Mouse (Mus musculus) CH12.LX (cell line): ENCODE data around the gene Arsb. TPM values are rescaled to one million over a fixed set of nuclear protein-coding genes. Genes with fewer than 3 reads are reported as not detected.

ENCODE experiments used
- DNase-seq: peaks from one replicate; pipeline ENCODE4 v3.0.0-alpha.2; 2013; ENCODE audit errors: extremely low read depth
- H3K27ac ChIP-seq: 2 replicates; pipeline ENCODE4 v1.5.1; 2012; ENCODE audit warnings: low read depth, mild to moderate bottlenecking, control low read depth, moderate library complexity; ENCODE audit not compliant: insufficient read depth
- H3K27me3 ChIP-seq: replicated peaks from 2 replicates; pipeline ENCODE3; 2012; ENCODE audit warnings: inconsistent platforms
- H3K36me3 ChIP-seq, 2 experiments: replicated peaks in 1 of 2; 2 replicates each; pipeline versions ENCODE3 to v1.6.1; 2012; ENCODE audit warnings: inconsistent platforms in 1 of 2, low read length in 1 of 2, mild to moderate bottlenecking in 1 of 2, mixed read lengths in 1 of 2, moderate library complexity in 1 of 2; ENCODE audit not compliant: control insufficient read depth in 1 of 2, insufficient read depth in 1 of 2
- H3K4me1 ChIP-seq, 2 experiments: 2 replicates each; pipeline ENCODE4 v1.6.1; 2012; ENCODE audit warnings: inconsistent platforms in 1 of 2, moderate library complexity in 1 of 2; ENCODE audit not compliant: insufficient read depth in 2 of 2, control insufficient read depth in 1 of 2
- H3K4me2 ChIP-seq: 2 replicates; pipeline ENCODE4 v1.6.1; 2012; ENCODE audit warnings: low read depth, mild to moderate bottlenecking, control low read depth; ENCODE audit not compliant: poor library complexity, insufficient read depth, severe bottlenecking
- H3K4me3 ChIP-seq, 3 experiments: fragments of 150-350 bp in 1 of 3; sonication (generic) in 1 of 3; replicated peaks in 1 of 3; 2 replicates each; pipeline versions ENCODE3 to v1.5.1; 2011 to 2012; ENCODE audit warnings: low read depth in 2 of 3, low read length in 2 of 3, mild to moderate bottlenecking in 2 of 3, moderate library complexity in 2 of 3, control low read depth in 1 of 3, improper control_type of control experiment in 1 of 3, inconsistent platforms in 1 of 3, mixed read lengths in 1 of 3; ENCODE audit not compliant: poor library complexity in 1 of 3
- H3K79me2 ChIP-seq: replicated peaks from 2 replicates; pipeline ENCODE4 v1.6.1; 2012; ENCODE audit warnings: mild to moderate bottlenecking, moderate library complexity; ENCODE audit not compliant: control insufficient read depth, poor library complexity, insufficient read depth, severe bottlenecking; ENCODE audit errors: extremely low read depth
- H3K9ac ChIP-seq: 2 replicates; pipeline ENCODE4 v1.6.1; 2012; ENCODE audit warnings: low read depth, mild to moderate bottlenecking, control low read depth, moderate library complexity; ENCODE audit not compliant: insufficient read depth
- H3K9me3 ChIP-seq: replicated peaks from 2 replicates; pipeline ENCODE3; 2012; ENCODE audit warnings: low read length, inconsistent platforms, mixed read lengths
- CHD1 ChIP-seq: IDR thresholded peaks from 2 replicates; pipeline ENCODE4 v1.6.1; 2012; ENCODE audit warnings: low read depth, low read length, improper control_type of control experiment, inconsistent platforms
- E2F4 ChIP-seq: IDR thresholded peaks from 2 replicates; pipeline ENCODE4 v1.6.1; 2011; ENCODE audit warnings: low read depth, low read length, improper control_type of control experiment; ENCODE audit not compliant: insufficient replicate concordance
- EP300 ChIP-seq: IDR thresholded peaks from 2 replicates; pipeline ENCODE4 v1.6.1; 2011; ENCODE audit warnings: low read length, improper control_type of control experiment
- IRF4 ChIP-seq: IDR thresholded peaks from 2 replicates; pipeline ENCODE4 v1.6.1; 2014; ENCODE audit warnings: low read depth, mild to moderate bottlenecking, inconsistent platforms, low read length, improper control_type of control experiment
- JUN ChIP-seq: IDR thresholded peaks from 2 replicates; pipeline ENCODE4 v1.6.1; 2011; ENCODE audit warnings: low read depth, mild to moderate bottlenecking, low read length, improper control_type of control experiment, moderate library complexity; ENCODE audit not compliant: insufficient read depth
- MAX ChIP-seq: IDR thresholded peaks from 2 replicates; pipeline ENCODE4 v1.6.1; 2011; ENCODE audit warnings: low read length, improper control_type of control experiment
- PAX5 ChIP-seq: IDR thresholded peaks from 2 replicates; pipeline ENCODE4 v1.6.1; 2012; ENCODE audit warnings: low read length, inconsistent platforms, mixed read lengths
- POLR2AphosphoS2 ChIP-seq: IDR thresholded peaks from 2 replicates; pipeline ENCODE4 v1.6.1; 2011; ENCODE audit warnings: low read depth, low read length, improper control_type of control experiment
- ZNF384 ChIP-seq: IDR thresholded peaks from 2 replicates; pipeline ENCODE4 v1.6.1; 2012; ENCODE audit warnings: low read depth, low read length, improper control_type of control experiment, inconsistent platforms
- dilution Hi-C: fragments of 300-500 bp; cut with MboI; formaldehyde crosslinking; loops from 2 replicates; pipeline ENCODE4 v1.14.3; 2020; ENCODE audit warnings: low sequenced_read_pairs; ENCODE audit not compliant: extremely low pct_unique_long_range_greater_than_20kb, extremely low pct_ligation_motif_present
- in situ Hi-C: fragments of 300-500 bp; cut with MboI; formaldehyde crosslinking; loops from 3 replicates; pipeline ENCODE4 v1.14.3; 2019; ENCODE audit warnings: low sequenced_read_pairs, low pct_ligation_motif_present, low pct_unique_long_range_greater_than_20kb, mixed read lengths
- polyA plus RNA-seq: library from polyadenylated mRNA; unstranded; fragments of >175 nt; gene quantifications from 2 replicates; pipeline ENCODE4 v1.2.1, GENCODE M21; 2012; ENCODE audit warnings: low read depth; ENCODE audit not compliant: insufficient read length
- total RNA-seq, 2 experiments: library from RNA; depleted of rRNA; stranded (reverse); fragments of 300-350 nt in 1 of 2; fragments of >200 nt in 1 of 2; gene quantifications; 2 replicates each; pipeline ENCODE4 v1.2.3; 2012 to 2014

Gene Arsb
- total and polyA plus RNA-seq, 3 experiments, result 1.0 to 9.8 (median 2.0) TPM

DNA sequence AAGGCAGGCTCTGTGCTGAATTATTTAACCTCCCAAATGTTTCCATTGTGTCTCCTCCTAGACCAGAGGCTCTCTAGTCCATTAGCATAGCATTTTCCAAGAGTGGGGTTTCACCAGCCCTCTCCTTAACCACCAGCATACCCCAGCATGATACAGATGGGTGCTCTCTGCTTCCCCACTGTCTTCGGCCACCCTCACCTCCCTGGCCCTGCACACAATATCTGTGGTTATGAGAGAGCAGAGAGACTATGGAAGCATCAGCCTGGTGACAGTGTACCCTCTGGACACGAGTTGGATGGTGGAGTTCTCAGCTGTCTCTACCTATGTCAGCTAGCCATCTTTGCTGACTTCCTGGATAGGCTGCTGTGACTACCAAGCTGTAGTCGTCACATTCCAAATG, 142.8 kb downstream of the Arsb start:
- Histone ChIP-seq H3K9ac (no peak overlapping the region), H3K4me2 (no peak overlapping the region), H3K27ac (no peak overlapping the region), H3K4me3 (no peak overlapping the region), H3K4me1 (peaks cover 0 to 9% of the 10 kb centered on the region in 2 experiments; a peak in 2 of 4 replicates), H3K79me2 (no peaks in the 10 kb centered on the region), H3K36me3 (no peaks in the 10 kb centered on the region), H3K9me3 (no peaks in the 10 kb centered on the region), H3K27me3 (no peaks in the 10 kb centered on the region)
- dilution Hi-C loops (no loop called here), in situ Hi-C loops (no loop called here)
- TF ChIP-seq MAX, result no peak
- no peak for TF ChIP-seq JUN
- TF ChIP-seq EP300, result no peak
- no peak for TF ChIP-seq IRF4
- DNase-seq, result no peak

DNA sequence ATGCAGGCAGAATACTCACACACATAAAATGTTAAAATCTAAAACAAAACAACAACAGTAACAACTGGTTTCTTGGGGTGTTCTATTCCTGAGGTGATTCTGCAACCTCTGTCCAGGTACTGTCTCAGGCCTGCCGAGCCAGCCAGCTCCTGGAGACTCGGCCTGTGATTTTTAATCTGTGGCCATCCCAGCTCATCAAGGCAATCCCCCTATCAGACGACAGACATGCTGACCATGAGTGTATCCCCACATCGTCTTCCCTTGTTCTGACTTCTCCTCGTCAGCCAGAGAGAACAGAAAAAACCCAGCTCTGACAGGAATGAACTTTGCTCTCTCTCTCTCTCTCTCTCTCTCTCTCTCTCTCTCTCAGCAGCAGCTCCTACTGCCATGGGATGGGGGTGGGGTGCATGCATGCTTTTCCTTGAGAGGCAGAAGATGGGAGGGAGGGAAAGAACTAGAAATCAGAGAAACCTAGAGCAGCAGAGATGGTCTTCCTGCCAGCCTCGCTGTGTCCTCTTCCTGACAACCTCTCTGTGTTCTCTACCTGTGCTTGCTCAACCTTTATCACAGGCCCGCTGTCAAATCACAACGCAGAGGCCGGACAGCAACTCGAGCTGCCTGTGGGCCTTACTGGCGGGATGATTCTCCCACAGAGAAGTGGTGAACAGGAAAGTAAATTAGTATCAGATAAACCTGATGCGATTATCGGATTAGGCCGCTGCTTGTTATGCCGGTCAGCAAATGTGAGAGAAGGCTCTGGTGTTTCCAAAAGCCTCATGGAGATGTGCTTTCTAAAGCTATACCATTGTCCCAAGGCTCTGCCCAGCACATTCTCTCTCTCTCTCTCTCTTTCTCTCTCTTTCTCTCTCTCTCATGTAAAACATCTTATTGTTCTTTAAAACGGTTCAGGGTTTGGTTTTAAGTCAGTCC, 144.5 kb downstream of the Arsb start:
- H3K9me3 ChIP-seq, result no peaks in the 10 kb centered on the region
- H3K27me3 ChIP-seq, result no peaks in the 10 kb centered on the region
- H3K4me1 ChIP-seq, result peaks cover 0 to 26% of the 10 kb centered on the region in 2 experiments; a peak in 2 of 4 replicates
- H3K36me3 ChIP-seq, result no peaks in the 10 kb centered on the region
- no peak overlapping the region for H3K27ac ChIP-seq
- dilution Hi-C loops (no loop called here), in situ Hi-C loops (no loop called here)
- no peak for DNase-seq
- no peak overlapping the region for H3K9ac ChIP-seq
- no peaks in the 10 kb centered on the region for H3K79me2 ChIP-seq
- no peak overlapping the region for H3K4me2 ChIP-seq
- no peak for TF ChIP-seq MAX
- no peak for TF ChIP-seq PAX5
- TF ChIP-seq POLR2AphosphoS2, result no peak
- no peak for TF ChIP-seq CHD1
- no peak overlapping the region for H3K4me3 ChIP-seq

DNA sequence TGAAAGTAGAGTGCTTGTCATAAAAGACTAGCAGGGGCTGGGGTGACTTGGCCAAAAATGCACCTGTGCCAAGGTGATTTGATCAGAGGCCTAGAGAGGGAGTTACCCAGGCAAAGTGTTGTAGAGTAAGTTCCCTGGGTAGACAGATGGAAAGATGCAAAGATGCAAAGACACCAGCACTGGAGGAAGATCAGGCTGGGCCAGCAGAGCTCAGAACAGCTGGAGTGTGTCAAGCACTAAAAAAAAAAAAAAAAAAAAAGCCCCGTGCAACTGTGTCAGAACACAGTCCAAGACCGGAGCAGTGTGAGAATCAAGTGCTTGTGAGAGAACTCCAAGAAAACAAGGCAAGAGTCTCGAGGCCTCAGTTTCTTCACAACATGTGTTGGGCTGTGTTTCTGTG, 148.1 kb downstream of the Arsb start:
- Histone ChIP-seq H3K36me3 (no peaks in the 10 kb centered on the region), H3K79me2 (no peaks in the 10 kb centered on the region), H3K9me3 (no peaks in the 10 kb centered on the region), H3K4me3 (no peak overlapping the region), H3K4me1 (peaks cover 0 to 37% of the 10 kb centered on the region in 2 experiments; a peak in 2 of 4 replicates), H3K9ac (no peak overlapping the region), H3K27ac (no peak overlapping the region), H3K4me2 (no peak overlapping the region), H3K27me3 (no peaks in the 10 kb centered on the region)
- dilution Hi-C loops, result no loop called here
- TF ChIP-seq ZNF384 (peak; percentile 75), E2F4 (no peak)
- in situ Hi-C loops, result no loop called here
- DNase-seq, result no peak
